Mouse (Mus musculus): ENCODE results near the gene Vstm2b. TPM values are rescaled to one million over a fixed set of nuclear protein-coding genes. Genes with fewer than 3 reads are reported as not detected.

The Vstm2b gene
- polyA plus RNA-seq (2012; rRNA removed): 55.7 and 59.0 TPM in 2 replicates

GRCm38 (mm10) chr7:40898096-40898710 lies at the start of gene Vstm2b:
Gene Vstm2b, plus strand, starts transcription at chr7:40898328.

Other genes starting within 250 kb of the Vstm2b start
- not detected in 2 replicates for gene 4930433I11Rik, start 89.2 kb downstream of the Vstm2b start, polyA plus RNA-seq (2012; rRNA removed)
- not detected in 2 replicates for gene Gm4884, start 134.4 kb downstream of the Vstm2b start, polyA plus RNA-seq (2012; rRNA removed)

Measured in central nervous system, embryonic 14 days (tissue).